Mouse (Mus musculus): ENCODE measurements at regions not wholly inside any gene's neighbourhood (a gene's known extent, or its start where the extent isn't known, plus 50 kb on each side); places are given as distances from the start of the nearest gene placed in this dataset.
A peak's percentile ranks its signal among the peaks of the same experiment; 100 is the strongest.

GRCm38 (mm10) chr11:16561727-16562126, 53.4 kb upstream of the Sec61g start:
- TF ChIP-seq CTCF (conservative IDR thresholded peaks at IDR 0.05 in 1 of 2, IDR thresholded peaks at IDR 0.05 in 1 of 2; ENCODE audit: low read depth in 2 of 2, low read length in 2 of 2) (no peak), ELF1 (IDR thresholded peaks at IDR 0.05; ENCODE audit: low read depth, low read length) (peak; percentile 28; the same call in 1 of the 2 replicates), MAX (IDR thresholded peaks at IDR 0.05; ENCODE audit: low read length) (no peak; the same call in 1 of the 2 replicates), USF1 (IDR thresholded peaks at IDR 0.05; ENCODE audit: low read depth, low read length) (no peak), CHD2 (IDR thresholded peaks at IDR 0.05; ENCODE audit: low read length) (no peak; the same call in 1 of the 2 replicates), JUND (conservative IDR thresholded peaks at IDR 0.05; ENCODE audit: low read depth, low read length) (0 out of 2 replicates have a peak, but pooled peaks have one; percentile 47)
